Mouse (Mus musculus): Measurements from ENCODE around the gene Fads6. TPM values are rescaled to one million over a fixed set of nuclear protein-coding genes. Genes with fewer than 3 reads are reported as not detected.

Fads6 gene
- polyA plus RNA-seq, 1 experiment from 2014 or later = 0.76 TPM

DNA sequence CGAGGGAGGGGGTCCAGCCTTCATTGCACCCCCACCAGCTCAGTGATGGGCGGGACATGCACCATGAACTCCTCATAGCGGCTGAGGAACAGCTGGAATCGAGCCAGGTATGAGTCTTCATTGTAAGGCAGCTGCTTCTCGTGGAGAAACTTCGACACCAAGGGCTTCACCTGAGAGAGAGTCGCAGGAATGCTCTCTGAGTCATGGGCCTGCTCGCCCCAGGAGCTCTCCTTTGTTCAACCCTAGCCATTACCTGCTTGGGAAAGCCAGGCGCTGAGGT lies 14.0 kb downstream of the Fads6 start:
- H3K4me2 ChIP-seq (ENCODE audit: low read length) = no peak overlapping the region
- no peak for ATAC-seq
- H3K27ac ChIP-seq (ENCODE audit: low read length) = no peak overlapping the region
- H3K4me3 ChIP-seq (replicated peaks; ENCODE audit: low read length) = no peak overlapping the region
- H3K9ac ChIP-seq (replicated peaks; ENCODE audit: low read depth, low read length) = no peak overlapping the region
- peaks cover 15% of the 10 kb centered on the region for H3K4me1 ChIP-seq (replicated peaks; ENCODE audit: control insufficient read depth, insufficient read depth, low read length)
- no peaks in the 10 kb centered on the region for H3K36me3 ChIP-seq (ENCODE audit: control insufficient read depth, insufficient read depth)
- no peaks in the 10 kb centered on the region for H3K27me3 ChIP-seq (replicated peaks; ENCODE audit: control insufficient read depth, insufficient read depth, low read length)
- H3K9me3 ChIP-seq (ENCODE audit: control insufficient read depth, low read length) = no peaks in the 10 kb centered on the region
- WGBS = 71% methylated on average over 9 of the region's 9 CpGs

DNA sequence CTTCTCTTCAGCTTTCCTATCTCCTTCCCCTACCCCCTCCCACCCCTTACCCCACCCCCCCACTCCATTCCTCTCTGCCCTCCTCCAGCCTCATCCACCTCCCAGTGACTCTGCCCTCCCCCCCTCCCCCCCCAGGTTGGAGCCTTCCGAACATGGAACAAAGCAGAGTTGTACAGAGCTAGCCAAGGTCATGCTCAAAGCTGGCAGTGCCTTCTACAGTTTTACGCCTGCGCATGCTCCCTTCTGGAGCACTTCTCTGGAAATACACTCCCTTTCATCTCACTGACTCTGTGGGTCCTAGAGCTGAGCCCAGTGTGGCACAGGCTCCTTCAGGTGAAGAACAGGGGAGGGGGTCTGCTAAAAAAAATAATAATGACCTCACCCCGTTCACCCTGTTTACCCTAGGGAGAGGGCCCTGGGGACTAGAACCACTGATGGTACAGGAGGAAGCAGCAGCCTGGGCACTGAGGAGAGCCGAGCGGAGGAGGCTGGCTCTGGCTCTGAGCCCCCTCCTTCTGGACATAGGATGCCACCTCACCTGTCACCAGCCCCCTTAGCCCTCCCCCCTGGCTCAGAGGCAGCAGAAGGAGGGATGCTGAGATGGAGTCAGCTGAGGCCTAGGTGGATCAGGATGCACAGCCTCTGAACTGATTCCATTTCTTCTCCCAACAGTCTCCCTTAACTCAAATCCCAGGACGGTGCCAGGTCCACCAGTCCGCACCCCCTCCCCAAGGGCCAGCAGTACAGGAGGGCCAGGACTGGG lies 14.6 kb downstream of the Fads6 start:
- H3K9ac ChIP-seq (replicated peaks; ENCODE audit: low read depth, low read length) = no peak overlapping the region
- 86% methylated on average over 8 of the region's 8 CpGs for WGBS
- H3K4me1 ChIP-seq (replicated peaks; ENCODE audit: control insufficient read depth, insufficient read depth, low read length) = peaks cover 18% of the 10 kb centered on the region
- H3K9me3 ChIP-seq (ENCODE audit: control insufficient read depth, low read length) = no peaks in the 10 kb centered on the region
- H3K4me3 ChIP-seq (replicated peaks; ENCODE audit: low read length) = no peak overlapping the region
- ATAC-seq = no peak
- H3K4me2 ChIP-seq (ENCODE audit: low read length) = no peak overlapping the region
- H3K36me3 ChIP-seq (ENCODE audit: control insufficient read depth, insufficient read depth) = no peaks in the 10 kb centered on the region
- no peaks in the 10 kb centered on the region for H3K27me3 ChIP-seq (replicated peaks; ENCODE audit: control insufficient read depth, insufficient read depth, low read length)
- H3K27ac ChIP-seq (ENCODE audit: low read length) = no peak overlapping the region

DNA sequence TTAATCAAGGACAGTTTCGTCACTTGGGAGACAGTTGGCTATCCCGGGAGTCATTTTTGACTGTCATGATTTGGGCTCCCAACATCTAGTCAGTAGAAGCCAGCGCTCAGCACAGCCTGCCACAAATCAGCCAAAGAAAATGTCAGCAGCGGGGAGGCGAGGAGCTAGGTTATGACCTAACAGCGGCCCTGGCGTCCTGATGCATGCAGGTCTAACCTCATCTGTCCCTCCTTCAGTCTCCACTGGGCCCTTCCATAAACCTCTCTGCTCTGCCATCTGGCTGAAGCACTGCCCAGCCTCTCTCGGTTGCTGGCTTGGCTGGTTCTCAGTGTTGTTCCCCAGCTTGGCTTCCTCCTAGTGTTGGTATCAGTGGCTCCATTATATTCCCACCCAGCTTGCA lies 15.2 kb downstream of the Fads6 start:
- ATAC-seq = no peak

DNA sequence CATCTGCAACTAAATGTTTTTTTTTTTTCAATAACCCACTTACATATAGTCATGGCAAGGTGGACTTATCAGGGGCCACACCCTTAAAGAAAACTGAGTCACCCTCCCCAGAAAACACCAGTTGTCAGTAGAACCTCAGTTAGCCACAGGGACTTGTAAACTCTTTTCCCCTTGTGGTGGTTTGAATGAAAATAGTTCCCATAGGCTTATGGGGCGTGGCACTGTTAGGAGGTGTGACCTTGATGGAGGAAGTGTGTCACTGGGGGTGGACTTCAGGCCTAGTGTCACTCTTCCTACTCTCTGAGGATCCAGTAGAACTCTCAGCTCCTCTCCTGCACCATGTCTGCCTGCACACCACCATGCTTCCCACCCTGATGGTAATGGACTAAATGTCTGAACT lies 17.7 kb downstream of the Fads6 start:
- Histone ChIP-seq H3K4me3 (replicated peaks; ENCODE audit: low read length) (no peak overlapping the region), H3K4me2 (ENCODE audit: low read length) (no peak overlapping the region), H3K36me3 (ENCODE audit: control insufficient read depth, insufficient read depth) (no peaks in the 10 kb centered on the region), H3K27me3 (replicated peaks; ENCODE audit: control insufficient read depth, insufficient read depth, low read length) (no peaks in the 10 kb centered on the region), H3K9me3 (ENCODE audit: control insufficient read depth, low read length) (no peaks in the 10 kb centered on the region), H3K27ac (ENCODE audit: low read length) (no peak overlapping the region), H3K9ac (replicated peaks; ENCODE audit: low read depth, low read length) (no peak overlapping the region), H3K4me1 (replicated peaks; ENCODE audit: control insufficient read depth, insufficient read depth, low read length) (peaks cover 20% of the 10 kb centered on the region)
- WGBS = 55% methylated on average over 1 of the region's 1 CpGs
- no peak for ATAC-seq

More for the DNA sequence above, 15.2 kb downstream of the Fads6 start:
- Histone ChIP-seq H3K9ac (replicated peaks; ENCODE audit: low read depth, low read length) (no peak overlapping the region), H3K4me3 (replicated peaks; ENCODE audit: low read length) (no peak overlapping the region), H3K36me3 (ENCODE audit: control insufficient read depth, insufficient read depth) (no peaks in the 10 kb centered on the region), H3K27me3 (replicated peaks; ENCODE audit: control insufficient read depth, insufficient read depth, low read length) (no peaks in the 10 kb centered on the region), H3K4me2 (ENCODE audit: low read length) (no peak overlapping the region), H3K4me1 (replicated peaks; ENCODE audit: control insufficient read depth, insufficient read depth, low read length) (peaks cover 22% of the 10 kb centered on the region), H3K27ac (ENCODE audit: low read length) (no peak overlapping the region), H3K9me3 (ENCODE audit: control insufficient read depth, low read length) (no peaks in the 10 kb centered on the region)
- 78% methylated on average over 8 of the region's 8 CpGs for WGBS

DNA sequence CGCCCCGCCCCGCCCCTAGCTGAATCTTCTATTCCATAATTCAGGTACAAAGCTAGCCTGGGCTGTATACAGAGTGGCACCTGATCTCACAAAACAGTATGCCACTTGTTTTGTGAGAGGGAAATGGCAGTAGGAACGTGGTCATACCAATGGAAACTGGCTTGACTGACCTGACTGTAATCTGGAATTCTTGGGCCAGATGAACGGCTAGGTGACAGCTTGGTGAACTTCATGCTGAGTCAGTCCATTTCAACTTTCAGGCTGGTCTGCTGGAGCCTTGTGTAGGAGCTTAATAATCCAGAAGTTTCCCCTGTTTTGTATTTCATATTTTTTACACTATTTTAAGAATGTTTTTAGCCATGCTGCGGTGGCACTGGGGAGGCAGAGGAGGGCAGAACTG lies 19.3 kb downstream of the Fads6 start:
- H3K9ac ChIP-seq (replicated peaks; ENCODE audit: low read depth, low read length) = no peak overlapping the region
- no peaks in the 10 kb centered on the region for H3K9me3 ChIP-seq (ENCODE audit: control insufficient read depth, low read length)
- no peak overlapping the region for H3K27ac ChIP-seq (ENCODE audit: low read length)
- no peak for ATAC-seq
- 79% methylated on average over 6 of the region's 6 CpGs for WGBS
- no peak overlapping the region for H3K4me3 ChIP-seq (replicated peaks; ENCODE audit: low read length)
- no peak overlapping the region for H3K4me2 ChIP-seq (ENCODE audit: low read length)
- H3K4me1 ChIP-seq (replicated peaks; ENCODE audit: control insufficient read depth, insufficient read depth, low read length) = peaks cover 20% of the 10 kb centered on the region
- H3K27me3 ChIP-seq (replicated peaks; ENCODE audit: control insufficient read depth, insufficient read depth, low read length) = no peaks in the 10 kb centered on the region
- H3K36me3 ChIP-seq (ENCODE audit: control insufficient read depth, insufficient read depth) = no peaks in the 10 kb centered on the region

DNA sequence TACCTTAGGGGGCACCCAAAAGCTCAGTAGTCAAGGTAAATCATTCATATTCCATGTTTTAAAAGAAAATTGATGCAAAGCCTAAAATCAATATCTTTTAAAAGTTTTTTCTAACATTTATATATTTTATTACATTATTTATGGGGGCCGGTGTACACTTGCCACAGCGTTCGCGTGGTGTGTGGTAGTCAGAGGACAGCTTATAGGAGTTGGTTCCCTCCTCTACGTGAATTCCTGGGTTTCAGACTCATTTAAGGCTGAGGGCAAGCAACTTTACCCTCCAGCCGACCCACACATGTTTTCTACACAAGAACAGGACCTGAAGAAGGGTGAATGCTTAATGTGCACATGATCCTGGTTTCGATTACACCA lies 19.9 kb downstream of the Fads6 start:
- 20% methylated on average over 7 of the region's 7 CpGs for WGBS
- peaks cover 20% of the 10 kb centered on the region for H3K4me1 ChIP-seq (replicated peaks; ENCODE audit: control insufficient read depth, insufficient read depth, low read length)
- H3K27ac ChIP-seq (ENCODE audit: low read length) = peak overlapping the region; percentile 71
- ATAC-seq = no peak
- H3K4me2 ChIP-seq (ENCODE audit: low read length) = peak overlapping the region; percentile 59
- H3K27me3 ChIP-seq (replicated peaks; ENCODE audit: control insufficient read depth, insufficient read depth, low read length) = no peaks in the 10 kb centered on the region
- no peaks in the 10 kb centered on the region for H3K9me3 ChIP-seq (ENCODE audit: control insufficient read depth, low read length)
- H3K9ac ChIP-seq (replicated peaks; ENCODE audit: low read depth, low read length) = peak overlapping the region; percentile 53
- peak overlapping the region; percentile 65 for H3K4me3 ChIP-seq (replicated peaks; ENCODE audit: low read length)
- no peaks in the 10 kb centered on the region for H3K36me3 ChIP-seq (ENCODE audit: control insufficient read depth, insufficient read depth)

DNA sequence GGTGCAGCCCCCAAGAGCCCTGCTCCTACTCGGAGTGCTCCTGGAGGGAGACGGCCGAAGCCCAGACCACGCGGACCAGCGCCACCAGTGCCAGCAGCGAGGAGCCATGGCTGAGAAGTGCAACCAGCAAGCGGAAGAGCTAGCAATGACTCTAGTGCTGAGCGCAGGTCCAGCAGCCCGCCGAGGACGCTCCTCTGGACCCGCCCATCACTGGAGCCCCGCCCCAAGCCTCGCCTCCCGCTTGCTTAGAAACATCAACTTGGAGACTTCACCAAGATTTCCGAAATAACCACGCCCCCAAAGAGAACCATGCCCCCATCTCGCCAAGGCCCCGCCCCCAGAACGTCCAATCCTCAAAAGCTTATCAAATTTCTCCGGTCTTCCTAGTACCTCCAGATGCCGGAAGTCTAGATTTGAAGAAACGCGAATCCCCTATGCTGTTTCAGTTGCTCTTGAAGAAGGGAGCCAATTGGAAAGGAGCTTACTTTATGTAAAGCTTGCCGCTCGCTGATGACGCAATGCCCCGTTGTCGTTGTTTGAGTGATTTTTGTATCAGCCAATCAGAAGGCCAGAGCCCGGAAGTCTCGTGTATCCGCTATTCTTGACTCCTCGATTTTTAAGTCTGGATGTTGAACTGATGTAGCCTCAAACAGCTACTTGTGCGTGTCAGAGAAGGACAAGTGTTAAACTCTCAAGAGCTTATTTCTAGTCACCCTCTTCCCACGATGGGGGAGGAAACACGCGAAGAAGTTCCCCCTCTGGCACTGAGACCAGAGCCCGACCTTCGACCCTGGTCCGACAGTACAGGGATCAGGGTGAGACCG lies 20.5 kb downstream of the Fads6 start, which contains the start of gene Fdxr:
Gene Fdxr (minus strand): TSS at position 271 of the 824 bp plus-strand sequence.
- peak within 1 kb of the TSS; percentile 85 for H3K27ac ChIP-seq (ENCODE audit: low read length)
- H3K9me3 ChIP-seq (ENCODE audit: control insufficient read depth, low read length) = no peaks in the 10 kb centered on the region
- H3K9ac ChIP-seq (replicated peaks; ENCODE audit: low read depth, low read length) = peak within 1 kb of the TSS; percentile 78
- no peaks in the 10 kb centered on the region for H3K27me3 ChIP-seq (replicated peaks; ENCODE audit: control insufficient read depth, insufficient read depth, low read length)
- peak within 1 kb of the TSS; percentile 65 for H3K4me3 ChIP-seq (replicated peaks; ENCODE audit: low read length)
- peak; percentile 97 for ATAC-seq
- no peaks in the 10 kb centered on the region for H3K36me3 ChIP-seq (ENCODE audit: control insufficient read depth, insufficient read depth)
- H3K4me1 ChIP-seq (replicated peaks; ENCODE audit: control insufficient read depth, insufficient read depth, low read length) = peaks cover 20% of the 10 kb centered on the region
- WGBS = under 1% methylated on average over 42 of the region's 42 CpGs
- H3K4me2 ChIP-seq (ENCODE audit: low read length) = peak within 1 kb of the TSS; percentile 64

DNA sequence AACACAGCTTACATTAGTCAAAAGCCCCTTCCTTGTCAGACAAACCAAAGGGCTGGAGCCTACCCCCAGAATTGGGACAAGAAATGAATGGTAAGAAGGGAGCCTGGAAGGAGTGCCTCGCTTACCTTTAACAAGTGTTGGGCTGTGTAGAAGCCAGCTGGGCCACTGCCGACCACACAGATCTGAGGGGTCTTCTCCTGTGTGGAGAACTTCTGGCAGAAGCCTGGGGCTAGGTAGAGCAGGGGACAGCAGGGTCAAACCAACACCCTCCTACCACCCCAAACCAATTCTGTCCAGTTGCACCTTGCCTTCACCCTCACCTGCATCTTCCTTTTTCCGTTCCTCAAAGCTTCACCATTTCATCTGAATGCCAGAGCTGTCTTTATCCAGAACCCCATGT lies 21.5 kb downstream of the Fads6 start:
- H3K27ac ChIP-seq (ENCODE audit: low read length) = peak overlapping the region; percentile 85; the same call in 1 of the 2 replicates
- H3K4me1 ChIP-seq (replicated peaks; ENCODE audit: control insufficient read depth, insufficient read depth, low read length) = peaks cover 20% of the 10 kb centered on the region
- peak overlapping the region; percentile 64 for H3K4me2 ChIP-seq (ENCODE audit: low read length)
- no peaks in the 10 kb centered on the region for H3K27me3 ChIP-seq (replicated peaks; ENCODE audit: control insufficient read depth, insufficient read depth, low read length)
- no peaks in the 10 kb centered on the region for H3K9me3 ChIP-seq (ENCODE audit: control insufficient read depth, low read length)
- ATAC-seq = no peak
- peak overlapping the region; percentile 65 for H3K4me3 ChIP-seq (replicated peaks; ENCODE audit: low read length)
- peak overlapping the region; percentile 78; the same call in 1 of the 2 replicates for H3K9ac ChIP-seq (replicated peaks; ENCODE audit: low read depth, low read length)
- no peaks in the 10 kb centered on the region for H3K36me3 ChIP-seq (ENCODE audit: control insufficient read depth, insufficient read depth)
- WGBS = 51% methylated on average over 3 of the region's 3 CpGs

DNA sequence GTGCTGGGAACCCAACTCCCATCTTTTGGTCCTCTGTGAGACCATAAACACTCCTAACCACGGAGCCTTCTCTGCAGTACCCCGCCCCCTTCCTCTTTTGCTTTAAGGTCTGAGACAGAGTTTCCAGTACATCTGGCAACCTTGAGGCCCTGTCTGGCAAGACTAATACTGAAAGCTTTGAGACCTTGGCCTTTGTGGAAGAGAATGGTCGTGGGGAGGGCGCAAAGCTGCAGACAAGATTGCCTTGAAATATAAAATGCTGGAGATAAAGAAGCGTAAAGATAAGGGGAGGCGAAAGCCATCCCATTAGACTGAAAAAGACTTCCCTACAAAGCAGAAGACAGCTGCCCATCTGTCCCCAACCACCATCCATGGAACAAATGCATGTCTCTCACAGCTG lies 22.0 kb downstream of the Fads6 start:
- Histone ChIP-seq H3K27ac (ENCODE audit: low read length) (no peak overlapping the region), H3K4me3 (replicated peaks; ENCODE audit: low read length) (no peak overlapping the region), H3K36me3 (ENCODE audit: control insufficient read depth, insufficient read depth) (no peaks in the 10 kb centered on the region), H3K4me1 (replicated peaks; ENCODE audit: control insufficient read depth, insufficient read depth, low read length) (peaks cover 20% of the 10 kb centered on the region), H3K4me2 (ENCODE audit: low read length) (peak overlapping the region; percentile 64), H3K9me3 (ENCODE audit: control insufficient read depth, low read length) (no peaks in the 10 kb centered on the region), H3K27me3 (replicated peaks; ENCODE audit: control insufficient read depth, insufficient read depth, low read length) (no peaks in the 10 kb centered on the region), H3K9ac (replicated peaks; ENCODE audit: low read depth, low read length) (no peak overlapping the region)
- no peak for ATAC-seq
- 94% methylated on average over 6 of the region's 6 CpGs for WGBS
